Mouse (Mus musculus) hindbrain, embryonic 12.5 days (tissue): ENCODE measurements around the gene Acoxl. TPM values are rescaled to one million over a fixed set of nuclear protein-coding genes. Genes with fewer than 3 reads are reported as not detected.
A peak's percentile ranks its signal among the peaks of the same experiment; 100 is the strongest.

Source experiments
- ATAC-seq: fragments of 200-750 bp; cut with Nextera tagmentation; 2 replicates; pipeline ENCODE4 v1.8.0; 2017; ENCODE audit warnings: moderate TSS enrichment; ENCODE audit not compliant: low FRiP score
- H3K27ac ChIP-seq: fragments of 300-500 bp; sonication (generic); 2 replicates; pipeline ENCODE4 v1.5.1; 2016; ENCODE audit warnings: mild to moderate bottlenecking
- H3K27me3 ChIP-seq: fragments of 300-500 bp; sonication (generic); 2 replicates; pipeline ENCODE4 v1.6.1; 2016; ENCODE audit warnings: mild to moderate bottlenecking
- H3K36me3 ChIP-seq: fragments of 300-500 bp; sonication (generic); 2 replicates; pipeline ENCODE4 v1.6.1; 2016; ENCODE audit warnings: mild to moderate bottlenecking
- H3K4me1 ChIP-seq: fragments of 300-500 bp; sonication (generic); 2 replicates; pipeline ENCODE4 v1.6.1; 2016
- H3K4me2 ChIP-seq: fragments of 300-500 bp; sonication (generic); replicated peaks from 2 replicates; pipeline ENCODE4 v1.6.1; 2016; ENCODE audit warnings: mild to moderate bottlenecking
- H3K4me3 ChIP-seq: fragments of 300-500 bp; sonication (generic); 2 replicates; pipeline ENCODE4 v1.5.1; 2016; ENCODE audit warnings: mild to moderate bottlenecking
- H3K9ac ChIP-seq: fragments of 300-500 bp; sonication (generic); 2 replicates; pipeline ENCODE4 v1.6.1; 2016; ENCODE audit warnings: mild to moderate bottlenecking, moderate library complexity
- H3K9me3 ChIP-seq: fragments of 300-500 bp; sonication (generic); replicated peaks from 2 replicates; pipeline ENCODE4 v1.6.1; 2016; ENCODE audit warnings: mild to moderate bottlenecking
- WGBS: fragments of 180-500 bp; shearing (Covaris S2); methylation state at CpG from one replicate; pipeline ENCODE4 v1.1.7; 2016; 5-methylcytosine and 5-hydroxymethylcytosine counted together
- polyA plus RNA-seq: library from polyadenylated mRNA; unstranded; fragments of >200 nt; fragmentation: Nextera tagmentation; extraction: Ambion mirVana; gene quantifications from 2 replicates; pipeline ENCODE4 v1.2.1, GENCODE M21; 2016

Acoxl gene
- polyA plus RNA-seq, 1 experiment from 2014 or later: 0.15 TPM

DNA sequence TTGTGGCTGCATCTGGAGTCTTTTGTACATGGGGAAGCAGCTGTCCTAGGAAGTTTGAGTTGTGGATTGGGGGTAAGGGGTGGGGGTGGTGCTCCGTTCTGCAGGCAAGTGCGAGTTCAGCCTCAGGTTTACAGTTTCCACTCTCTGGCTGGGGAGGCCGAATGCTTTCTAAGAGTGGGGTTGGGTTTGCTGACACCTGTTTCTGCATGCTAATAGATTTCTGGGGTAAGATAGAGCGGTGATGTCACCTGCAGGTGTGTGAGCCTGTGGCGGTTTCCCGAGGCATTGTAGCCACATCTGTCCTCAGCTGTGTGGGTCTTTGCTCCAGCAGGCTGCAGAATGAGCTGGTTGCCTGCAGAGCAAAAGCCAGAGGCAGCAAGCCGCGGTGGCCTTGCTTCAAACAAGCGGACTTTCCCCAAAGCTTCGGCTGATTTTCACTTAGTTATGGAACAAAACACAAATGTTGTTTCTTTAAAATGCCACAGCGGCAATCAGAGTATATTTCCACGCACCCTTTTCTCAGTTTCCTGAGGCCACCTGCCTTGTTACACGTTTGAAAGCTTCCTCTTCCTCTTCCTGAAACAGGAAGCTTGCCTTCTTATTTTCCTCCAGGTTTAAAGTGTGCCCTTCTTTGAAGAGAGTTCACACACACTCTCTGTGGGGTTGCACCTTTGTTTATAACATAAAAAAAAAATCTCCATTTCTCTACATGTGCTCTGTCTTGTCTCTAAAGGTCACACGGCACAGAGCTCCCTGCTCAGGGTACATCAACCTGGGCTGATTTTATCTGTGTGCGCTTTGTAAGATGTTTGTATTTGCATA, 89.0 kb downstream of the Acoxl start:
- Histone ChIP-seq H3K9me3 (no peaks in the 10 kb centered on the region), H3K4me1 (peaks cover 19% of the 10 kb centered on the region), H3K4me2 (no peak overlapping the region), H3K27me3 (no peaks in the 10 kb centered on the region), H3K36me3 (no peaks in the 10 kb centered on the region), H3K4me3 (no peak overlapping the region), H3K9ac (no peak overlapping the region), H3K27ac (no peak overlapping the region)
- no peak for ATAC-seq
- WGBS: 26% methylated on average over 15 of the region's 15 CpGs

DNA sequence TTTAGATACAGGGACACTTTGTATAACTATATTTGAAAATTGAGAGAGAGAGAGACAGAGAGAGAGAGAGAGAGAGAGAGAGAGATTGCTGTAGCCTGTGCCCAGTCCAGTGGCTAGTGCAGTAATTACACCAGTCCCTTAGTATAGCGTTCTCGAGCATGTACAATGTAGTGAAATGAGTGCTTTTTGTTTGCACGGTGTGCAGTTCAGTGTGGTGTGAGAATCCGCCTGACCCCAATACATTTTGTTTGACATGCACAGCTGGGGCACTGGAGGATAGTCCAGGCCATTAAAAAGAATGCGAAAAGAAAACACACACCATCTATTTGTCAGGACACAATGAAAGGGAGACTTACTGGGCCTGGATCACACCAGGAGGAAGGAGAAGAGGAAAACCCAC, 89.6 kb downstream of the Acoxl start:
- Histone ChIP-seq H3K9me3 (no peaks in the 10 kb centered on the region), H3K27ac (no peak overlapping the region), H3K4me2 (no peak overlapping the region), H3K27me3 (no peaks in the 10 kb centered on the region), H3K9ac (no peak overlapping the region), H3K36me3 (no peaks in the 10 kb centered on the region), H3K4me1 (peaks cover 16% of the 10 kb centered on the region), H3K4me3 (no peak overlapping the region)
- WGBS: 6% methylated on average over 5 of the region's 5 CpGs
- ATAC-seq: no peak

DNA sequence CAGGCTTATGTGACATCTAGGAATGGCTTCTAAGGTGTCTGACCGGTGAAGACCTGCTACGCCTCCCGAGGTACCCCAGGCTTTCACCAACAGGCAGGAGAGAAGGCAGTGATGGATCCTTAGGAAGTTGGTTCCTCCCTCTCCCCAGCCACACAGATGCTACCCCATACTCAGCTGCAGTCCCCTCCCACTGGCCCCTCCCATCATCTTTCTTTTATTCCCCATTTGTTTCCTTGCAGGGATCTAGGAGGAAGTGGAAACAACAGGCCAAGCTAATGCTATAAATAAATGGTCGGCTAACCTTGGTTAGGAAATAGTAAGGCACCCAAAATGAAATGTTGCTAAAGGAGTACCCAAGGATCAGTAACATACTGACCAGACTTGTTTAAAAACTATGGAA, 90.2 kb downstream of the Acoxl start:
- no peaks in the 10 kb centered on the region for H3K9me3 ChIP-seq
- no peaks in the 10 kb centered on the region for H3K27me3 ChIP-seq
- H3K9ac ChIP-seq: no peak overlapping the region
- no peaks in the 10 kb centered on the region for H3K36me3 ChIP-seq
- no peak overlapping the region for H3K4me2 ChIP-seq
- ATAC-seq: no peak
- no peak overlapping the region for H3K27ac ChIP-seq
- no peak overlapping the region for H3K4me3 ChIP-seq
- H3K4me1 ChIP-seq: peaks cover 16% of the 10 kb centered on the region
- 37% methylated on average over 4 of the region's 4 CpGs for WGBS

DNA sequence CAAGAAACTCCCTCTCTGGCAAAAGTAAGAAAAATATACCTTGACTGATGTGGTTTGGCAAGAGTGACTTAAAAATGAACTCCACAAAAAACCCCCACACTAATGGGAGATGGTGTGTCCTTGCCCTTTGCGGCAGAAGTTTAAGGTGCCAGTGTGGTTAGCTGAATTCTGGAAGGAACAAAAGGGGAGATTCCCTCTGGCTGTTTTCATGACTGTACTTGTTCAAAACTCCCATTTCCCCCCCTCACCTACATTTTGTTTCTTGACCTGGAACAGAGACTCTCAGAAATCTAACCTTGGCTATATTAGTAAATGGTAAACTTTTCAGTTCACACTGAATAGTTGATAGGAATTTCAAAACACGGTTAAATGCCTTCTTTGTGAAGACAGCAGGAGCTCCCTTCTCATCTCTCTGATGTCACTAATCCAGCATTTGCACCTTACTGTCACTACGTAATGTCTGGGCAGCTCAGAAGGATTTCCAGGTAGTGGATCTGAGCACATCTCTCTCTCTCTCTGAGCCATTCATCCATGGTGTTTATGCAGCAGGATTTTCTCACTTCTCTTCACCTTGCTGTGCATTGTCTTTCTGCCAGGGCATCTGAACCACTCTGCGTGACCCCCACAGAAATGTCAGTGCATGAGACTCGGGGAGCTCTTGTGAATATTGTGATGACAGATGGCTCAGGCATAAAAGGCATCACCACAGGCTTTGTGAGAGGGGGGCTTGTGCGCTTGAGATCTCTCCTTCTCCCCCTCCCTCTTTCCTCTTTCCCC, 91.5 kb downstream of the Acoxl start:
- 54% methylated on average over 6 of the region's 6 CpGs for WGBS
- Histone ChIP-seq H3K9me3 (no peaks in the 10 kb centered on the region), H3K4me3 (no peak overlapping the region), H3K9ac (no peak overlapping the region), H3K27ac (no peak overlapping the region), H3K36me3 (no peaks in the 10 kb centered on the region), H3K4me2 (no peak overlapping the region), H3K4me1 (peaks cover 16% of the 10 kb centered on the region), H3K27me3 (no peaks in the 10 kb centered on the region)
- ATAC-seq: no peak

DNA sequence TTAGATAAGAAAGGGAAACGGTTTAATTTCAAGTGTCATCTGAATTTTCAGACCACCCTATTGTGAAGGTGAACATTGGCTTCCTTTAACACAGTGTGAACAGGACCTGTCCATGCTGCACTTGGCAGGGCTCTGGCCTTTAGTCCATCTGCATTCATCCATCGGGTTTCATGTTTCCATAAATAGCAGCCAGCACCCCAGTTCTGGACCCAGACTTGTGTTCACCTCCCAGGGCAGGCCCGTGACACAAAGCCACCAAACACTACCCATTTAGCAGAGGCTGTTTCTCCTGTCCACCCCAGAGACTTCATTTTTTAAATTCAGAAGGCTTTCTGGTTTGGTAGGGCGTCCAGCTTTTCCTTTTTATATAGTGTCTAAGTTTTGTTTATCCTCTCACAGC, 92.9 kb downstream of the Acoxl start:
- Histone ChIP-seq H3K9me3 (no peaks in the 10 kb centered on the region), H3K27me3 (no peaks in the 10 kb centered on the region), H3K27ac (no peak overlapping the region), H3K36me3 (no peaks in the 10 kb centered on the region), H3K4me1 (peaks cover 16% of the 10 kb centered on the region), H3K4me3 (no peak overlapping the region), H3K4me2 (no peak overlapping the region), H3K9ac (no peak overlapping the region)
- ATAC-seq: no peak
- 75% methylated on average over 4 of the region's 4 CpGs for WGBS

DNA sequence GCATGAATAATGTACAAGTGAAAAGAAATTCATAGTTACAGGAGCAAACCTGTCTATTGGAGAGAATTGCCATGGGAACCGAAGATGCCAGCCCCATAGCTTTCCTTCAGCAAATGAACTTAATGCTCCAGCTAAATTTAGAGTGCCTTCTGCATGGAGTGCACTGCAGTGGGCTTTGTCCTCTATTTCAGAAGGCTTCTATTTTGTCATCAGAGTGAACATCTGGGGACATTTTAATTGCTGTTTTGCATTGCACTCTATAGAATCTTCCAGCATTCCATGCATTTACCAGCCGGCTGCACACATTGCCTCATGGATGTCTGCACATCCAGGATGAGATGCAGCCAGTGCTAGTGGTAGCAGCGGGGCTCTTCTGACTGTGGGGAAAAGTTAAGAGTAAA, 94.9 kb downstream of the Acoxl start:
- H3K36me3 ChIP-seq: no peaks in the 10 kb centered on the region
- no peak overlapping the region for H3K4me2 ChIP-seq
- no peaks in the 10 kb centered on the region for H3K27me3 ChIP-seq
- H3K4me1 ChIP-seq: peaks cover 5% of the 10 kb centered on the region
- 85% methylated on average over 3 of the region's 3 CpGs for WGBS
- H3K27ac ChIP-seq: no peak overlapping the region
- H3K9me3 ChIP-seq: no peaks in the 10 kb centered on the region
- H3K9ac ChIP-seq: no peak overlapping the region
- ATAC-seq: no peak
- H3K4me3 ChIP-seq: no peak overlapping the region

DNA sequence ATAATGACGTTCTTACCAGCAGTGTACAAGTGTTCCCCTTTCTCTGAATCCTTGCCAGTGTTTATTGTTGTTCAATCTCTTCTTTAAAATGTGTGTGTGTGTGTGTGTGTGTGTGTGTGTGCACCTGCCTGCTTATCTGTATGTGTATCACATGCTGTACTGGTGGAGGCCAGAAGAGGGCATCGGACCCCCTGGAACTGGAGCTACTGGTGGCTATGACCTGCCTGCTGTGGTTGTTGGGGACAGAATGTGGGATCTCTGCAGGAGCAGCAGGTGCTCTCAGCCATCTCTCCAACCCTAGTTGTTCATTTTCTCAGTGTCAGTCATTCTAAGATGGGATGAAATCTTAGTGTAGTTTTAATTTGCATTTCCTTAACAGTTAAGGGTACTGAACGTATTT, 98.4 kb downstream of the Acoxl start:
- Histone ChIP-seq H3K27ac (no peak overlapping the region), H3K36me3 (no peaks in the 10 kb centered on the region), H3K27me3 (no peaks in the 10 kb centered on the region), H3K4me1 (no peaks in the 10 kb centered on the region), H3K4me2 (no peak overlapping the region), H3K4me3 (no peak overlapping the region), H3K9me3 (no peaks in the 10 kb centered on the region), H3K9ac (no peak overlapping the region)
- no peak for ATAC-seq
- 90% methylated on average over 3 of the region's 3 CpGs for WGBS

DNA sequence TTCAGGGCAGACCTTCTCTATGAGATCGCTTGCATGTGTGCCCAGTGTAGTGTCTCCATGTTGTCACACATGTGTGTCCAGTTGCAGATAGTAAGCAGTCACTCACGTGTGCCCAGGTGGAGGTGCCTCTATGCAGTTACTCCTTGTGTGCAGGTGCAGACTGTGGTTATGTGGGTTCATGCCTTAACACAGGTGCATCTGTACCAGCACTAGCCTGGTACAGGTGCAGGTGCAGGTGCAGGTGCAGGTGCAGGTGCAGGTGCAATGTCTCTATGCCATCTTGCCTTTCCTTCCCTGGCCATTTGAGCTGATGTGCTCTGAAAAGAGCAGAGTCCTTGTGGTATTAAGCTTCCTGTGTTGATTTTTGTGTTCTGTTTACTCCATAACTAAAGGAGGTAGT, 100.5 kb downstream of the Acoxl start:
- H3K36me3 ChIP-seq: no peaks in the 10 kb centered on the region
- no peak for ATAC-seq
- H3K9ac ChIP-seq: no peak overlapping the region
- H3K9me3 ChIP-seq: no peaks in the 10 kb centered on the region
- H3K4me2 ChIP-seq: no peak overlapping the region
- no peak overlapping the region for H3K4me3 ChIP-seq
- 89% methylated on average over 2 of the region's 2 CpGs for WGBS
- no peak overlapping the region for H3K27ac ChIP-seq
- no peaks in the 10 kb centered on the region for H3K27me3 ChIP-seq
- no peaks in the 10 kb centered on the region for H3K4me1 ChIP-seq

DNA sequence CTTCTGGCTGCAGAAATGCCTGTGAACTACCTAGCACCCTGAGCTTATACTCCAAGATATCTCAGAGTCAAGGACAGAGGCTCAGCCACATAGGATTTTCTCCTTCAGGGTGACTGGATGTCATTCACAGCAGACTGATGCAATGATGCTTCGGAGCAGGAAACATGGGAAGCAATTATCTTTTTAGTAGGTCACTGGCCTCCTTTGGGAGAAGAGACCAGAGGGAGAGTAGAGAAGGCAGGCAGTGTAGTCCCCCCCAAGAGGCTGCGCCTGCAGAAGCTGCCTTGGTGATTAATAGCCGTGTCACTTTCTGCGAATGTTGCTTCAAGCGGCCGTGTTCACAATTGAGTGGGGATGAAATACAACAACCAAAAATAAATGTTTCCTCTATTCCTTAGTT, 121.9 kb downstream of the Acoxl start:
- H3K4me3 ChIP-seq: no peak overlapping the region
- H3K4me1 ChIP-seq: peaks cover 15% of the 10 kb centered on the region
- no peak overlapping the region for H3K9ac ChIP-seq
- no peaks in the 10 kb centered on the region for H3K27me3 ChIP-seq
- no peak for ATAC-seq
- H3K4me2 ChIP-seq: no peak overlapping the region
- 36% methylated on average over 6 of the region's 6 CpGs for WGBS
- H3K36me3 ChIP-seq: no peaks in the 10 kb centered on the region
- peak overlapping the region; percentile 71 for H3K27ac ChIP-seq
- H3K9me3 ChIP-seq: no peaks in the 10 kb centered on the region

DNA sequence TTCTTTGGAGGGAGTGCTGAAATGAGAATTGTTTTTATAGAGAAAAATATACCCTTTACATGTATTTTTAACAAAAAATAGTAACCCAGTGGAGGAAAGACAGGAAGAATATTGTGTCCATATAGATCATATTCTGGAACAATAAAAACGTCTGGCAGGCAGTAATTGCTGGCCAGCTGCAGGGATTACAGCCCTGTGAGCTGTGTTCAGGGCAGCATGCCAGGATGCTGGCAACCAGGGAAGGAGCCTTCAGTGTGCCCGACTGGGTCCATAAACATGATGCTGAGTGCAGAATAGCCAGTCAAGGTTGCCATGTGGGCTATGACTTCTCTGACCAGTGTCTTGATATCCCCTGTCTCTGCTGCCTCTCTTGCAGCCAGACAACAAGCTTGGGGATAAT, 122.5 kb downstream of the Acoxl start:
- no peak for ATAC-seq
- Histone ChIP-seq H3K9me3 (no peaks in the 10 kb centered on the region), H3K4me3 (no peak overlapping the region), H3K36me3 (no peaks in the 10 kb centered on the region), H3K27ac (peak overlapping the region; percentile 76), H3K9ac (no peak overlapping the region), H3K4me1 (peaks cover 15% of the 10 kb centered on the region), H3K4me2 (no peak overlapping the region), H3K27me3 (no peaks in the 10 kb centered on the region)
- 39% methylated on average over 2 of the region's 2 CpGs for WGBS

DNA sequence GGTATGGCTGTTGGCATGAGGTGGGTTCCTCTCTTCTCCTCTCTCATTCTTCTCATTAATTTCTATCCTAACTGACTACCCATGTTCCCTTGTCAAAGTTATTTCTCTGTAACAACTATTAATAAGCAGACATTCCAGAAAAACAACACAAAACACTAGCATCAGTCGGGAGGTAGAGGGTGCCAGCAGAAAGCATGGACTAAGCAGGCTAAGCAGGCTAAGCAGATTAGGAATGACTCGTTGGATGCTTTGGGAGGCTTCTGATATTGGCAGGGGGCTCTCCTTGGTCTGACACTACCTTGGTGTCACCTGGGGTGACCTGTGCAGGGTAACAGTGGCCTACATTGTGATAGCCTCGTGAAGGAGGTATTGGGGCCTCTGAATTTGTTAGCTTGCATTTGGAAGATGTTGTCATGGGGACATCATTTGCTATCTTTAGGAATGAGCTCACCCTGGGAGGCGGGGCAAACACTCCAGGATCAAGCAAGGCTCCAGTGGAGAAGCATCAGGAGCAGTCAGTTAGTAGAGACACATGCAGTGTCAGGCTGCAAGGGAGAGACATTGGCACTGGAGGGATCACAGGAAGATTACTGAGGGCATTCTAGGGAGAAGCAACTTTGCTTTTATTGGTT, 123.2 kb downstream of the Acoxl start:
- ATAC-seq: no peak

DNA sequence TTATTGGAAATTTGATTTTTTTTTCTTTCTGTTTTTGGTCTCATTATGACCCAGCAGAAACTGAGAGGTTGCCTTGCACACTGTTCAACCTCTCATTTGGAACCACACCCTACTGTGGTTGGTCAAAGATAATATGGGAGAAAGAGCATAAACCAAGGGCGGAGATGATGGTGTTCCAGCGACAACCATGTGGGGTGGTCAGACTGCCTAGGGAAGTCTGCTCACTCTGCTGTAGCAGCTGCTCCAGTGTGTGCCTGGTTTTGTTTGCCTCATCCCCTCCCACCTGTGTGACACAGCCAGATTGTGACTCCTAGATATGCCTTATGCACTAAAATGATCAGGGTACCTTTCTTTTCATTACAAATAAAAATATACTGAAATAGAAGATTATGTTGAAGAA, 130.3 kb downstream of the Acoxl start:
- Histone ChIP-seq H3K4me1 (no peaks in the 10 kb centered on the region), H3K4me3 (no peak overlapping the region), H3K9me3 (no peaks in the 10 kb centered on the region), H3K9ac (no peak overlapping the region), H3K27ac (no peak overlapping the region), H3K4me2 (no peak overlapping the region), H3K36me3 (no peaks in the 10 kb centered on the region), H3K27me3 (no peaks in the 10 kb centered on the region)
- ATAC-seq: no peak
- WGBS: 100% methylated on average over 2 of the region's 2 CpGs

More for the DNA sequence above, 123.2 kb downstream of the Acoxl start:
- Histone ChIP-seq H3K27me3 (no peaks in the 10 kb centered on the region), H3K4me3 (no peak overlapping the region), H3K9me3 (no peaks in the 10 kb centered on the region), H3K4me2 (no peak overlapping the region), H3K4me1 (peaks cover 15% of the 10 kb centered on the region), H3K36me3 (no peaks in the 10 kb centered on the region), H3K9ac (no peak overlapping the region), H3K27ac (peak overlapping the region; percentile 55; the same call in 1 of the 2 replicates)
- 40% methylated on average over 4 of the region's 4 CpGs for WGBS
